Mouse (Mus musculus): Measurements from ENCODE around the gene Fbxo8.

DNA sequence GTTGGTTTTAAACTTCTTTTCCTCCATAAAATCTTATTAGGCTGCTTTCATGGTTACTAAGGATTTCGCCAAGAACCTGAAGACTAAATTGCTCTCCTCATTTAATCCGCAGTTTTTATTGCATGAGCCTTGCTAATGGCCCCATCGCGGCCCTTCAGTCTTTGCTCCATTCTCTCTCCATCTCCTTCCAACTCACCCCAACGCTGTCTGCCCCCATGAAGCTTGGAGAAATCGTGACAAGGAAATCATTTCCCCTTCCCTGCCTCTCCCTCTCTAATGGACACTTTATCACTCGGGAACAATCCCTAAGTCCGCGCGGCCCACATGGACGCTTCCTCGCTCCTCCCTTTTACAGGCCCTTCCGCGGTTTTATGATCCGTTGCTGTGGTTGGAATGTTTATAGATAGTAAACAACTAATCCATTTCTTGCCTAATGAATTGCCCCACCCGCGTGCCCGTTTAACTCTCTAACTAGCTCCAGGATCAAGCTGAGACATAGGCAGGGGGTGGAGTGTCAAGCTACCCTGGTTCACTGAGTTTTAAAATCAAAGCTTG, 71.7 kb downstream of the Fbxo8 start:
- TF ChIP-seq MAFK (IDR thresholded peaks at IDR 0.05; ENCODE audit: insufficient replicate concordance, low read length) = no peak
- TF ChIP-seq POLR2A (IDR thresholded peaks at IDR 0.05; ENCODE audit: low read depth, low read length) = no peak
- no peak for TF ChIP-seq EP300 (IDR thresholded peaks at IDR 0.05; ENCODE audit: low read length)
- no peak for TF ChIP-seq CTCF (conservative IDR thresholded peaks at IDR 0.05 in 1 of 2, IDR thresholded peaks at IDR 0.05 in 1 of 2; ENCODE audit: low read depth in 2 of 2, low read length in 2 of 2)
- TF ChIP-seq TCF12 (IDR thresholded peaks at IDR 0.05; ENCODE audit: low read depth, low read length) = no peak
- no peak for TF ChIP-seq MEF2A (IDR thresholded peaks at IDR 0.05; ENCODE audit: borderline replicate concordance, low read depth, low read length)
- no peak for TF ChIP-seq HCFC1 (IDR thresholded peaks at IDR 0.05; ENCODE audit: low read depth, low read length)
- no peak for TF ChIP-seq CHD2 (IDR thresholded peaks at IDR 0.05; ENCODE audit: low read length)
- no peak for TF ChIP-seq USF1 (IDR thresholded peaks at IDR 0.05; ENCODE audit: low read depth, low read length)
- TF ChIP-seq POLR2AphosphoS2 (IDR thresholded peaks at IDR 0.05; ENCODE audit: low read depth, low read length) = no peak
- no peak for TF ChIP-seq JUND (conservative IDR thresholded peaks at IDR 0.05; ENCODE audit: low read depth, low read length)
- TF ChIP-seq RAD21 (IDR thresholded peaks at IDR 0.05; ENCODE audit: low read depth, low read length) = no peak
- TF ChIP-seq ZC3H11A (IDR thresholded peaks at IDR 0.05; ENCODE audit: low read depth, low read length) = no peak
- TF ChIP-seq SMC3 (IDR thresholded peaks at IDR 0.05; ENCODE audit: low read depth, low read length) = no peak
